Mouse (Mus musculus) testis, adult 2 months (tissue): ENCODE measurements around the gene Adamts13. TPM values are rescaled to one million over a fixed set of nuclear protein-coding genes. Genes with fewer than 3 reads are reported as not detected.
A peak's percentile ranks its signal among the peaks of the same experiment; 100 is the strongest.

Source experiments
- H3K27ac ChIP-seq: fragments of 200-500 bp; 2 replicates; pipeline ENCODE4 v1.5.1; 2012; ENCODE audit warnings: low read depth, low read length; ENCODE audit not compliant: control insufficient read depth, insufficient read depth
- H3K27me3 ChIP-seq: fragments of 200-500 bp; 2 replicates; pipeline ENCODE4 v1.6.1; 2012; ENCODE audit warnings: mild to moderate bottlenecking, low read length, moderate library complexity; ENCODE audit not compliant: control insufficient read depth, insufficient read depth
- H3K36me3 ChIP-seq: fragments of 200-500 bp; 2 replicates; pipeline ENCODE4 v1.6.1; 2012; ENCODE audit warnings: mild to moderate bottlenecking, low read length; ENCODE audit not compliant: control insufficient read depth, insufficient read depth
- H3K4me1 ChIP-seq: fragments of 200-500 bp; 2 replicates; pipeline ENCODE4 v1.6.1; 2012; ENCODE audit warnings: low read length; ENCODE audit not compliant: control insufficient read depth, insufficient read depth
- H3K4me3 ChIP-seq: fragments of 200-500 bp; 2 replicates; pipeline ENCODE4 v1.5.1; 2012; ENCODE audit warnings: low read depth, mild to moderate bottlenecking, low read length, moderate library complexity, mixed read lengths; ENCODE audit not compliant: control insufficient read depth
- CTCF ChIP-seq: fragments of 200-500 bp; IDR thresholded peaks from 2 replicates; pipeline ENCODE4 v1.5.1; 2012; ENCODE audit warnings: low read depth, mild to moderate bottlenecking, inconsistent platforms, low read length, moderate library complexity; ENCODE audit not compliant: control insufficient read depth, insufficient read depth, insufficient replicate concordance
- POLR2A ChIP-seq: fragments of 200-500 bp; IDR thresholded peaks from 2 replicates; pipeline ENCODE4 v1.6.1; 2012; ENCODE audit warnings: low read depth, mild to moderate bottlenecking, inconsistent platforms, low read length, moderate library complexity; ENCODE audit not compliant: control insufficient read depth
- polyA plus RNA-seq: library from polyadenylated mRNA; depleted of rRNA; stranded (reverse); fragments of >200 nt; gene quantifications from 2 replicates; pipeline ENCODE4 v1.2.3, GENCODE M21; 2012; rRNA removed

The Adamts13 gene
- polyA plus RNA-seq = 0.02 and 0.04 TPM in 2 replicates

GRCm38 (mm10) chr2:26973116-26973515 is at the start of gene Adamts13:
Adamts13 (plus strand) TSS chr2:26973416.
- H3K4me3 ChIP-seq = no peak within 1 kb of the TSS
- TF ChIP-seq POLR2A (no peak), CTCF (no peak)
- H3K27me3 ChIP-seq = no peaks in the 10 kb centered on the region
- no peaks in the 10 kb centered on the region for H3K4me1 ChIP-seq
- no peak within 1 kb of the TSS for H3K27ac ChIP-seq
- H3K36me3 ChIP-seq = no peaks in the 10 kb centered on the region

- TF ChIP-seq POLR2A = no peak
- TF ChIP-seq CTCF = no peak
- peaks cover 2% of the 10 kb centered on the region; the same call in 1 of the 2 replicates for H3K36me3 ChIP-seq
- peaks cover 16% of the 10 kb centered on the region for H3K4me1 ChIP-seq
- no peak overlapping the region for H3K27ac ChIP-seq
- H3K27me3 ChIP-seq = no peaks in the 10 kb centered on the region
- no peak overlapping the region for H3K4me3 ChIP-seq
These were observed 45.3 kb upstream of the Adamts13 start for GRCm38 (mm10) chr2:26927745-26928476.

- Histone ChIP-seq H3K27me3 (no peaks in the 10 kb centered on the region), H3K27ac (no peak overlapping the region), H3K36me3 (peaks cover 2% of the 10 kb centered on the region; the same call in 1 of the 2 replicates), H3K4me3 (no peak overlapping the region), H3K4me1 (peaks cover 18% of the 10 kb centered on the region)
- TF ChIP-seq POLR2A = no peak
- no peak for TF ChIP-seq CTCF
These were observed 42.8 kb upstream of the Adamts13 start for GRCm38 (mm10) chr2:26930390-26930789.

- Histone ChIP-seq H3K4me3 (peak overlapping the region; percentile 95), H3K36me3 (no peaks in the 10 kb centered on the region; the same call in 1 of the 2 replicates), H3K4me1 (peaks cover 18% of the 10 kb centered on the region), H3K27me3 (no peaks in the 10 kb centered on the region), H3K27ac (peak overlapping the region; percentile 90)
- TF ChIP-seq CTCF = no peak
- no peak for TF ChIP-seq POLR2A
These were observed 40.5 kb upstream of the Adamts13 start for GRCm38 (mm10) chr2:26932473-26933303.

GRCm38 (mm10) chr2:26933304-26934055 is 39.7 kb upstream of the Adamts13 start, which contains the start of the genes Surf4 and Stkld1:
Surf4 (minus strand) TSS chr2:26933928.
Stkld1 (plus strand) TSS chr2:26934047.
- Histone ChIP-seq H3K27me3 (no peaks in the 10 kb centered on the region), H3K4me3 (peak within 1 kb of the TSS; percentile 98), H3K27ac (peak within 1 kb of the TSS; percentile 96), H3K4me1 (peaks cover 17% of the 10 kb centered on the region), H3K36me3 (no peaks in the 10 kb centered on the region; the same call in 1 of the 2 replicates)
- TF ChIP-seq CTCF (no peak), POLR2A (peak; percentile 74)

GRCm38 (mm10) chr2:26935286-26935685 is 37.9 kb upstream of the Adamts13 start:
- H3K4me3 ChIP-seq = no peak overlapping the region
- no peak overlapping the region for H3K27ac ChIP-seq
- H3K36me3 ChIP-seq = no peaks in the 10 kb centered on the region
- H3K4me1 ChIP-seq = peaks cover 14% of the 10 kb centered on the region
- TF ChIP-seq CTCF (no peak), POLR2A (no peak)
- H3K27me3 ChIP-seq = no peaks in the 10 kb centered on the region

- Histone ChIP-seq H3K27ac (no peak overlapping the region), H3K4me1 (peaks cover 12% of the 10 kb centered on the region), H3K4me3 (no peak overlapping the region), H3K36me3 (no peaks in the 10 kb centered on the region), H3K27me3 (no peaks in the 10 kb centered on the region)
- TF ChIP-seq CTCF (no peak), POLR2A (no peak)
These were observed 36.8 kb upstream of the Adamts13 start for GRCm38 (mm10) chr2:26936425-26936824.
